ENCODE assay signal across 17 mouse cellular contexts in genomic region chr7:80682630-80683029, GRCm38 (mm10). TPM values are rescaled to one million over a fixed set of nuclear protein-coding genes. Genes with fewer than 3 reads are reported as not detected.
DNase-seq lines count a peak whose midpoint lies in the region; ATAC-seq lines count a peak whose summit lies in the region.
"Had no signal": no experiment of that assay in that cellular context is flagged by ENCODE, and none has a peak within 500 bp of the region (broad histone marks: within the 10 kb centered on the region; RNA-seq: fewer than 3 reads in every experiment).

No protein-coding gene starts in this region.

- H3K36me3 ChIP-seq in heart, embryonic 11.5 days (ENCODE audit: control insufficient read depth, insufficient read depth, low read length), result no peaks in the 10 kb centered on the region
- peaks cover 12% of the 10 kb centered on the region for H3K36me3 ChIP-seq in megakaryocyte, embryonic 14.5 days (replicated peaks; ENCODE audit: low read length)
- H3K36me3 ChIP-seq in intestine, embryonic 16.5 days (ENCODE audit: control insufficient read depth, insufficient read depth, low read length), result no peaks in the 10 kb centered on the region
- H3K36me3 ChIP-seq in stomach, embryonic 16.5 days (ENCODE audit: control insufficient read depth, insufficient read depth, low read length), result no peaks in the 10 kb centered on the region
- H3K36me3 ChIP-seq: midbrain, embryonic 12.5 days; neural tube, embryonic 12.5 days had no signal

- H3K9ac ChIP-seq in heart, embryonic 11.5 days (ENCODE audit: low read depth, low read length), result no peak overlapping the region
- H3K9ac ChIP-seq in intestine, embryonic 16.5 days (ENCODE audit: low read depth, low read length), result no peak overlapping the region
- no peak overlapping the region for H3K9ac ChIP-seq in stomach, embryonic 16.5 days (ENCODE audit: low read length)
- H3K9ac ChIP-seq: midbrain, embryonic 12.5 days; neural tube, embryonic 12.5 days had no signal

- DNase-seq in heart, adult 11 months, result peak; percentile 85
- no peak for DNase-seq in neural tube, embryonic 10.5 days (ENCODE audit: extremely low spot score, low spot score)
- DNase-seq: cerebellum, postnatal 10 days; heart, postnatal 36 days; kidney, adult 11 months; kidney, postnatal 25 days; lung, postnatal 14 days; thymus, adult 18-20 months had no signal

- H3K4me2 ChIP-seq in heart, embryonic 11.5 days, result no peak overlapping the region
- no peak overlapping the region for H3K4me2 ChIP-seq in intestine, embryonic 16.5 days (ENCODE audit: low read depth, low read length)
- no peak overlapping the region for H3K4me2 ChIP-seq in stomach, embryonic 16.5 days (ENCODE audit: low read depth, low read length)
- H3K4me2 ChIP-seq: midbrain, embryonic 12.5 days; neural tube, embryonic 12.5 days had no signal

- ATAC-seq in heart, embryonic 11.5 days (replicated peaks; ENCODE audit: insufficient number of reproducible peaks, low FRiP score, low TSS enrichment), result no peak
- no peak for ATAC-seq in megakaryocyte, adult 5-6 weeks (ENCODE audit: poor library complexity, severe bottlenecking)
- ATAC-seq in intestine, embryonic 16.5 days, result peak; percentile 66; the same call in 1 of the 2 replicates
- peak; percentile 51; the same call in 1 of the 2 replicates for ATAC-seq in stomach, embryonic 16.5 days (ENCODE audit: insufficient read depth, low FRiP score)
- ATAC-seq: CD4-positive, CD25-positive, alpha-beta regulatory T cell, adult 4 months had no signal

- H3K4me1 ChIP-seq in heart, embryonic 11.5 days (ENCODE audit: control insufficient read depth, insufficient read depth, low read length), result peaks cover 25% of the 10 kb centered on the region
- H3K4me1 ChIP-seq in megakaryocyte, embryonic 14.5 days, result peaks cover 62% of the 10 kb centered on the region
- peaks cover 17% of the 10 kb centered on the region for H3K4me1 ChIP-seq in intestine, embryonic 16.5 days (ENCODE audit: control insufficient read depth, insufficient read depth, low read length)
- peaks cover 28% of the 10 kb centered on the region for H3K4me1 ChIP-seq in stomach, embryonic 16.5 days (ENCODE audit: control insufficient read depth, insufficient read depth, low read length)

- no peak overlapping the region for H3K4me3 ChIP-seq in heart, embryonic 11.5 days (ENCODE audit: low read depth, low read length)
- H3K4me3 ChIP-seq in megakaryocyte, embryonic 14.5 days (replicated peaks), result peak overlapping the region; percentile 14
- no peak overlapping the region for H3K4me3 ChIP-seq in intestine, embryonic 16.5 days (ENCODE audit: low read length)
- no peak overlapping the region for H3K4me3 ChIP-seq in stomach, embryonic 16.5 days (replicated peaks; ENCODE audit: low read length)
- H3K4me3 ChIP-seq: limb, embryonic 10.5 days; midbrain, embryonic 12.5 days; neural tube, embryonic 12.5 days had no signal

- H3K27me3 ChIP-seq in heart, embryonic 11.5 days (ENCODE audit: control insufficient read depth, insufficient read depth, low read length), result no peaks in the 10 kb centered on the region
- H3K27me3 ChIP-seq in megakaryocyte, embryonic 14.5 days (replicated peaks), result no peaks in the 10 kb centered on the region
- no peaks in the 10 kb centered on the region for H3K27me3 ChIP-seq in intestine, embryonic 16.5 days (replicated peaks; ENCODE audit: control insufficient read depth, insufficient read depth, low read length)
- no peaks in the 10 kb centered on the region for H3K27me3 ChIP-seq in stomach, embryonic 16.5 days (ENCODE audit: control insufficient read depth, insufficient read depth, low read length)
- H3K27me3 ChIP-seq: midbrain, embryonic 12.5 days; neural tube, embryonic 12.5 days had no signal

- H3K27ac ChIP-seq in heart, embryonic 11.5 days (ENCODE audit: low read depth, low read length), result no peak overlapping the region
- no peak overlapping the region for H3K27ac ChIP-seq in intestine, embryonic 16.5 days (ENCODE audit: low read length)
- H3K27ac ChIP-seq in stomach, embryonic 16.5 days (ENCODE audit: low read length), result no peak overlapping the region
- H3K27ac ChIP-seq: limb, embryonic 10.5 days; midbrain, embryonic 12.5 days; neural tube, embryonic 12.5 days had no signal

- H3K9me3 ChIP-seq in heart, embryonic 11.5 days (replicated peaks; ENCODE audit: control insufficient read depth, low read length), result no peaks in the 10 kb centered on the region
- no peaks in the 10 kb centered on the region for H3K9me3 ChIP-seq in megakaryocyte, embryonic 14.5 days
- H3K9me3 ChIP-seq in intestine, embryonic 16.5 days (ENCODE audit: control insufficient read depth, low read length), result no peaks in the 10 kb centered on the region
- H3K9me3 ChIP-seq in stomach, embryonic 16.5 days (replicated peaks; ENCODE audit: control insufficient read depth, low read length), result no peaks in the 10 kb centered on the region
- H3K9me3 ChIP-seq: limb, embryonic 10.5 days; midbrain, embryonic 12.5 days; neural tube, embryonic 12.5 days had no signal

- 16% methylated on average over 1 of the region's 1 CpGs for WGBS in heart, embryonic 11.5 days (ENCODE audit: insufficient replicate concordance)
- 39% methylated on average over 1 of the region's 1 CpGs for WGBS in intestine, embryonic 16.5 days
- 54% methylated on average over 1 of the region's 1 CpGs for WGBS in stomach, embryonic 16.5 days

RNA-seq across cellular contexts. Expression of gene Crtc3, which starts 6.0 kb away (rescaled TPM):
- 13.4 and 14.2 TPM in 2 replicates for polyA plus RNA-seq in heart, embryonic 11.5 days (2014; fragmentation: Nextera tagmentation; extraction: Ambion mirVana)
- polyA plus RNA-seq in megakaryocyte, embryonic 14.5 days (2012; ENCODE audit: insufficient read depth, low replicate concordance), result 9.4 and 13.7 TPM in 2 replicates
- total RNA-seq in megakaryocyte, adult 5-6 weeks (2015), result 21.3 and 26.9 TPM in 2 replicates
- total RNA-seq in megakaryocyte, adult 5-6 weeks (2017), result 12.5 and 13.0 TPM in 2 replicates
- polyA plus RNA-seq in intestine, embryonic 16.5 days (2015; fragmentation: Nextera tagmentation; extraction: Ambion mirVana), result 9.6 and 11.8 TPM in 2 replicates
- polyA plus RNA-seq in stomach, embryonic 16.5 days (2015; fragmentation: Nextera tagmentation; extraction: Ambion mirVana), result 15.6 and 19.1 TPM in 2 replicates

Comparison
In these comparisons a context has a peak if more than half of its experiments do, and no peak if none do; other contexts are left out.
1. ATAC-seq: peak in intestine, embryonic 16.5 days (single experiment) and stomach, embryonic 16.5 days (single experiment); none in heart, embryonic 11.5 days (single experiment) and megakaryocyte, adult 5-6 weeks (single experiment).